Mouse (Mus musculus) liver, adult 2 months (tissue): ENCODE measurements around the gene 3830406C13Rik. TPM values are rescaled to one million over a fixed set of nuclear protein-coding genes. Genes with fewer than 3 reads are reported as not detected.

Experiments used
- DNase-seq: peaks from one replicate; pipeline ENCODE4 v3.0.0-alpha.2; 2011; ENCODE audit warnings: low read depth, low spot score; ENCODE audit errors: extremely low read depth
- H3K27ac ChIP-seq: fragments of 200-500 bp; replicated peaks from 2 replicates; pipeline ENCODE4 v1.5.1; 2012; ENCODE audit warnings: low read depth, mild to moderate bottlenecking, control low read depth, inconsistent platforms, low read length; ENCODE audit not compliant: insufficient read depth
- H3K27me3 ChIP-seq: fragments of 200-500 bp; 2 replicates; pipeline ENCODE4 v1.6.1; 2012; ENCODE audit warnings: mild to moderate bottlenecking, moderate library complexity, low read length, inconsistent platforms; ENCODE audit not compliant: control insufficient read depth, insufficient read depth
- H3K36me3 ChIP-seq: fragments of 200-500 bp; 2 replicates; pipeline ENCODE4 v1.6.1; 2012; ENCODE audit warnings: low read length, inconsistent platforms; ENCODE audit not compliant: control insufficient read depth, insufficient read depth
- H3K4me1 ChIP-seq: fragments of 200-500 bp; 2 replicates; pipeline ENCODE4 v1.6.1; 2011; ENCODE audit warnings: low read length; ENCODE audit not compliant: control insufficient read depth, insufficient read depth
- H3K4me3 ChIP-seq: fragments of 200-500 bp; 2 replicates; pipeline ENCODE4 v1.5.1; 2011; ENCODE audit warnings: low read depth, mild to moderate bottlenecking, control low read depth, low read length, moderate library complexity; ENCODE audit not compliant: insufficient read depth
- H3K79me2 ChIP-seq: fragments of 200-500 bp; 2 replicates; pipeline ENCODE4 v1.6.1; 2012; ENCODE audit warnings: inconsistent platforms, mild to moderate bottlenecking, low read length, moderate library complexity; ENCODE audit not compliant: control insufficient read depth, insufficient read depth
- H3K9ac ChIP-seq: fragments of 200-500 bp; 2 replicates; pipeline ENCODE4 v1.6.1; 2012; ENCODE audit warnings: low read depth, mild to moderate bottlenecking, control low read depth, inconsistent platforms, low read length
- CTCF ChIP-seq: fragments of 200-500 bp; IDR thresholded peaks from 2 replicates; pipeline ENCODE4 v1.5.1; 2011; ENCODE audit warnings: low read depth, low read length, control low read depth
- POLR2A ChIP-seq: fragments of 200-500 bp; IDR thresholded peaks from 2 replicates; pipeline ENCODE4 v1.6.1; 2011; ENCODE audit warnings: low read length, control low read depth; ENCODE audit not compliant: insufficient read depth; ENCODE audit errors: extremely low read depth
- WGBS: fragments of 180-500 bp; shearing (Covaris S2); methylation state at CpG from one replicate; pipeline ENCODE4 v1.1.7; 2018; 5-methylcytosine and 5-hydroxymethylcytosine counted together
- polyA plus RNA-seq: library from polyadenylated mRNA; depleted of rRNA; stranded (reverse); fragments of >200 nt; gene quantifications from 2 replicates; pipeline ENCODE4 v1.2.3, GENCODE M21; 2012
- total RNA-seq: library from RNA; depleted of rRNA; stranded (reverse); fragments of >200 nt; gene quantifications from 2 replicates; pipeline ENCODE4 v1.2.3, GENCODE M21; 2014

3830406C13Rik gene
- total and polyA plus RNA-seq, 2 experiments, result 2.5 to 12.6 TPM

GRCm38 (mm10) chr14:12341075-12341788 lies 57.3 kb downstream of the 3830406C13Rik start:
- Histone ChIP-seq H3K27ac (no peak overlapping the region), H3K4me3 (no peak overlapping the region), H3K36me3 (no peaks in the 10 kb centered on the region), H3K79me2 (no peaks in the 10 kb centered on the region), H3K27me3 (peaks cover 37% of the 10 kb centered on the region), H3K9ac (no peak overlapping the region), H3K4me1 (no peaks in the 10 kb centered on the region; the same call in 1 of the 2 replicates)
- 0 out of 2 replicates have a peak, but pooled peaks have one; percentile 1 for TF ChIP-seq CTCF
- no peak for TF ChIP-seq POLR2A
- DNase-seq, result no peak
- 1% methylated on average over 42 of the region's 42 CpGs for WGBS

- no peak for TF ChIP-seq POLR2A
- Histone ChIP-seq H3K9ac (no peak overlapping the region), H3K4me3 (no peak overlapping the region), H3K79me2 (no peaks in the 10 kb centered on the region), H3K4me1 (no peaks in the 10 kb centered on the region; the same call in 1 of the 2 replicates), H3K36me3 (no peaks in the 10 kb centered on the region), H3K27ac (no peak overlapping the region), H3K27me3 (peaks cover 37% of the 10 kb centered on the region)
- 6% methylated on average over 24 of the region's 24 CpGs for WGBS
- DNase-seq, result no peak
Observed at GRCm38 (mm10) chr14:12341789-12342457, 58.0 kb downstream of the 3830406C13Rik start.

- Histone ChIP-seq H3K27me3 (peaks cover 40% of the 10 kb centered on the region), H3K36me3 (no peaks in the 10 kb centered on the region), H3K27ac (no peak overlapping the region), H3K79me2 (no peaks in the 10 kb centered on the region), H3K4me1 (no peaks in the 10 kb centered on the region; the same call in 1 of the 2 replicates), H3K4me3 (no peak overlapping the region), H3K9ac (no peak overlapping the region)
- DNase-seq, result no peak
- WGBS, result 5% methylated on average over 23 of the region's 23 CpGs
- no peak for TF ChIP-seq POLR2A
- TF ChIP-seq CTCF, result no peak
Observed at GRCm38 (mm10) chr14:12342458-12343131, 58.6 kb downstream of the 3830406C13Rik start.

GRCm38 (mm10) chr14:12343451-12343941 lies 59.5 kb downstream of the 3830406C13Rik start:
- Histone ChIP-seq H3K4me3 (no peak overlapping the region), H3K27ac (no peak overlapping the region), H3K36me3 (no peaks in the 10 kb centered on the region), H3K79me2 (no peaks in the 10 kb centered on the region), H3K9ac (no peak overlapping the region), H3K27me3 (peaks cover 36% of the 10 kb centered on the region), H3K4me1 (no peaks in the 10 kb centered on the region; the same call in 1 of the 2 replicates)
- no peak for TF ChIP-seq CTCF
- TF ChIP-seq POLR2A, result no peak
- no peak for DNase-seq
- WGBS, result 6% methylated on average over 20 of the region's 20 CpGs

- Histone ChIP-seq H3K4me1 (no peaks in the 10 kb centered on the region; the same call in 1 of the 2 replicates), H3K9ac (no peak overlapping the region), H3K4me3 (no peak overlapping the region), H3K27ac (no peak overlapping the region), H3K79me2 (no peaks in the 10 kb centered on the region), H3K36me3 (no peaks in the 10 kb centered on the region), H3K27me3 (peaks cover 37% of the 10 kb centered on the region)
- TF ChIP-seq POLR2A, result no peak
- no peak for TF ChIP-seq CTCF
- 6% methylated on average over 24 of the region's 24 CpGs for WGBS
- DNase-seq, result no peak
Observed at GRCm38 (mm10) chr14:12344061-12344745, 60.2 kb downstream of the 3830406C13Rik start.
